Comparison of ENCODE assay signal across 11 mouse cellular contexts in genomic region chr2:71867480-71867879, GRCm38 (mm10). TPM values are rescaled to one million over a fixed set of nuclear protein-coding genes. Genes with fewer than 3 reads are reported as not detected.
DNase-seq lines count a peak whose midpoint lies in the region; ATAC-seq and TF ChIP-seq lines count a peak whose summit lies in the region.
"Had no signal": no experiment of that assay in that cellular context is flagged by ENCODE, and none has a peak within 500 bp of the region (broad histone marks: within the 10 kb centered on the region; RNA-seq: fewer than 3 reads in every experiment).

No protein-coding gene starts in this region.

- H3K4me1 ChIP-seq in liver, postnatal 0 days (ENCODE audit: insufficient read depth) = peaks cover 18% of the 10 kb centered on the region
- 0 out of 2 replicates have a peak, but pooled peaks cover 2% of the 10 kb centered on the region for H3K4me1 ChIP-seq in liver, embryonic 11.5 days (replicated peaks; ENCODE audit: control insufficient read depth, insufficient read depth, low read length)
- peaks cover 3% of the 10 kb centered on the region for H3K4me1 ChIP-seq in cortical plate, adult 2 months (ENCODE audit: control insufficient read depth, insufficient read depth, low read length)
- no peaks in the 10 kb centered on the region for H3K4me1 ChIP-seq in hindbrain, postnatal 0 days (ENCODE audit: insufficient read depth, low read length)
- H3K4me1 ChIP-seq: midbrain, embryonic 13.5 days had no signal

- H3K27ac ChIP-seq in liver, postnatal 0 days (ENCODE audit: low read depth) = peak overlapping the region; percentile 75; the same call in 1 of the 2 replicates
- no peak overlapping the region for H3K27ac ChIP-seq in liver, embryonic 11.5 days (ENCODE audit: low read depth, low read length)
- peak overlapping the region; percentile 76 for H3K27ac ChIP-seq in cortical plate, adult 2 months (ENCODE audit: insufficient read depth, low read length)
- H3K27ac ChIP-seq in hindbrain, postnatal 0 days = no peak overlapping the region
- H3K27ac ChIP-seq: embryonic facial prominence, embryonic 10.5 days; limb, embryonic 12.5 days; midbrain, embryonic 13.5 days had no signal

- TF ChIP-seq POLR2A in cortical plate, adult 2 months (IDR thresholded peaks at IDR 0.05; ENCODE audit: extremely low read depth, insufficient read depth, low read length) = no peak

- no peak overlapping the region for H3K9ac ChIP-seq in liver, postnatal 0 days (replicated peaks)
- no peak overlapping the region for H3K9ac ChIP-seq in liver, embryonic 11.5 days (ENCODE audit: low read depth, low read length)
- no peak overlapping the region for H3K9ac ChIP-seq in hindbrain, postnatal 0 days (replicated peaks; ENCODE audit: low read length)
- H3K9ac ChIP-seq: limb, embryonic 12.5 days; midbrain, embryonic 13.5 days had no signal

- H3K27me3 ChIP-seq in liver, postnatal 0 days (ENCODE audit: insufficient read depth, low read length) = no peaks in the 10 kb centered on the region
- no peaks in the 10 kb centered on the region for H3K27me3 ChIP-seq in liver, embryonic 11.5 days (replicated peaks; ENCODE audit: control insufficient read depth, insufficient read depth, low read length)
- no peaks in the 10 kb centered on the region for H3K27me3 ChIP-seq in hindbrain, postnatal 0 days (ENCODE audit: insufficient read depth, low read length)
- H3K27me3 ChIP-seq: limb, embryonic 12.5 days; midbrain, embryonic 13.5 days had no signal

- H3K9me3 ChIP-seq in liver, postnatal 0 days (ENCODE audit: low read length) = no peaks in the 10 kb centered on the region
- H3K9me3 ChIP-seq in liver, embryonic 11.5 days (ENCODE audit: control insufficient read depth, low read length) = no peaks in the 10 kb centered on the region
- H3K9me3 ChIP-seq in hindbrain, postnatal 0 days (ENCODE audit: low read length) = no peaks in the 10 kb centered on the region
- H3K9me3 ChIP-seq: embryonic facial prominence, embryonic 10.5 days; limb, embryonic 12.5 days; midbrain, embryonic 13.5 days had no signal

- intact Hi-C loops in heart, postnatal 25 days (cut with DNase I) = no loop called here

- DNase-seq in liver, postnatal 0 days = peak; percentile 17
- DNase-seq in liver, embryonic 11.5 days (ENCODE audit: low spot score) = no peak
- peak; percentile 8 for DNase-seq in heart, postnatal 25 days (ENCODE audit: low spot score)
- DNase-seq in lung, postnatal 36 days = peak; percentile 37
- no peak for DNase-seq in hindbrain, postnatal 0 days (ENCODE audit: low spot score)
- no peak for DNase-seq in right cerebral cortex, adult 2 months (ENCODE audit: low spot score in 2 of 2)

- TF ChIP-seq EP300 in liver, postnatal 0 days (IDR thresholded peaks at IDR 0.05; ENCODE audit: low read depth) = peak; percentile 33

- WGBS in liver, postnatal 0 days (ENCODE audit: insufficient replicate concordance) = 12% methylated on average over 5 of the region's 5 CpGs
- 30% methylated on average over 5 of the region's 5 CpGs for WGBS in liver, embryonic 11.5 days
- WGBS in hindbrain, postnatal 0 days = 10% methylated on average over 5 of the region's 5 CpGs

- no peak overlapping the region for H3K4me3 ChIP-seq in liver, postnatal 0 days (ENCODE audit: low read depth, low read length)
- H3K4me3 ChIP-seq in liver, embryonic 11.5 days (ENCODE audit: low read depth, low read length) = no peak overlapping the region
- H3K4me3 ChIP-seq in cortical plate, adult 2 months (ENCODE audit: insufficient read depth, low read length) = no peak overlapping the region
- H3K4me3 ChIP-seq in hindbrain, postnatal 0 days (ENCODE audit: low read length) = no peak overlapping the region
- H3K4me3 ChIP-seq: embryonic facial prominence, embryonic 10.5 days; limb, embryonic 12.5 days; midbrain, embryonic 13.5 days had no signal

- 0 out of 2 replicates have a peak overlapping the region, but pooled peaks have one; percentile 4 for H3K4me2 ChIP-seq in liver, postnatal 0 days (ENCODE audit: low read depth, low read length)
- H3K4me2 ChIP-seq in liver, embryonic 11.5 days = no peak overlapping the region
- H3K4me2 ChIP-seq in hindbrain, postnatal 0 days (ENCODE audit: low read depth, low read length) = no peak overlapping the region
- H3K4me2 ChIP-seq: limb, embryonic 12.5 days; midbrain, embryonic 13.5 days had no signal

- ATAC-seq in liver, postnatal 0 days = peak; percentile 72
- no peak for ATAC-seq in liver, embryonic 11.5 days (replicated peaks; ENCODE audit: low FRiP score)
- ATAC-seq in hindbrain, postnatal 0 days = no peak
- ATAC-seq: intestine, postnatal 0 days; midbrain, embryonic 13.5 days had no signal

- TF ChIP-seq CTCF in liver, postnatal 0 days (IDR thresholded peaks at IDR 0.05; ENCODE audit: low read depth) = no peak
- TF ChIP-seq CTCF in cortical plate, adult 2 months (IDR thresholded peaks at IDR 0.05; ENCODE audit: extremely low read depth, insufficient read depth, low read length) = no peak
- no peak for TF ChIP-seq CTCF in hindbrain, postnatal 0 days (IDR thresholded peaks at IDR 0.05; ENCODE audit: low read depth)

- no peaks in the 10 kb centered on the region for H3K36me3 ChIP-seq in liver, postnatal 0 days (replicated peaks; ENCODE audit: insufficient read depth, low read length)
- H3K36me3 ChIP-seq in liver, embryonic 11.5 days (ENCODE audit: control insufficient read depth, insufficient read depth, low read length) = no peaks in the 10 kb centered on the region
- no peaks in the 10 kb centered on the region for H3K36me3 ChIP-seq in hindbrain, postnatal 0 days (ENCODE audit: insufficient read depth, low read length)
- H3K36me3 ChIP-seq: embryonic facial prominence, embryonic 10.5 days; limb, embryonic 12.5 days; midbrain, embryonic 13.5 days had no signal

RNA-seq across cellular contexts. Expression of gene Pdk1, which starts 5.5 kb away (rescaled TPM):
- 24.5 and 27.1 TPM in 2 replicates for polyA plus RNA-seq in liver, postnatal 0 days (2015; fragmentation: Nextera tagmentation; extraction: Ambion mirVana)
- polyA plus RNA-seq in liver, embryonic 11.5 days (2014; fragmentation: Nextera tagmentation; extraction: Ambion mirVana) = 133 and 144 TPM in 2 replicates
- 31.7 and 33.4 TPM in 2 replicates for polyA plus RNA-seq in cortical plate, adult 2 months (2012; rRNA removed)
- 100 to 1,000 TPM; 115 to 116 TPM for total RNA-seq in heart, postnatal 25 days (2021)
- total RNA-seq in hindbrain, postnatal 0 days (2014; rRNA removed) = 51.7 and 53.4 TPM in 2 replicates
- polyA plus RNA-seq in hindbrain, postnatal 0 days (2015; fragmentation: Nextera tagmentation; extraction: Ambion mirVana) = 18.5 and 19.7 TPM in 2 replicates

Comparison
In these comparisons a context has a peak if more than half of its experiments do, and no peak if none do; other contexts are left out.
1. DNase-seq: peak in liver, postnatal 0 days (single experiment), heart, postnatal 25 days (single experiment) and lung, postnatal 36 days (single experiment); none in liver, embryonic 11.5 days (single experiment), hindbrain, postnatal 0 days (single experiment) and right cerebral cortex, adult 2 months (0 of 2).
2. H3K27ac ChIP-seq: peak in liver, postnatal 0 days (single experiment) and cortical plate, adult 2 months (single experiment); none in liver, embryonic 11.5 days (single experiment) and hindbrain, postnatal 0 days (single experiment).